In genomic region chr6:128168785-128169679, GRCm38 (mm10) we compare ENCODE assay signal across 9 mouse cellular contexts. TPM values are rescaled to one million over a fixed set of nuclear protein-coding genes. Genes with fewer than 3 reads are reported as not detected.
DNase-seq lines count a peak whose midpoint lies in the region; ATAC-seq and TF ChIP-seq lines count a peak whose summit lies in the region.
"Had no signal": no experiment of that assay in that cellular context is flagged by ENCODE, and none has a peak within 500 bp of the region (broad histone marks: within the 10 kb centered on the region; RNA-seq: fewer than 3 reads in every experiment).

No protein-coding gene starts in this region.

- H3K27me3 ChIP-seq in stomach, postnatal 0 days (ENCODE audit: control insufficient read depth, insufficient read depth, low read length): no peaks in the 10 kb centered on the region
- H3K27me3 ChIP-seq in forebrain, embryonic 11.5 days (ENCODE audit: control insufficient read depth, insufficient read depth, low read length): no peaks in the 10 kb centered on the region
- H3K27me3 ChIP-seq: liver, embryonic 13.5 days had no signal

- no peak overlapping the region for H3K9ac ChIP-seq in stomach, postnatal 0 days (ENCODE audit: low read length)
- H3K9ac ChIP-seq in forebrain, embryonic 11.5 days (ENCODE audit: low read length): no peak overlapping the region
- H3K9ac ChIP-seq: liver, embryonic 13.5 days had no signal

- H3K27ac ChIP-seq in stomach, postnatal 0 days (replicated peaks): no peak overlapping the region
- H3K27ac ChIP-seq in forebrain, embryonic 11.5 days (ENCODE audit: low read depth, low read length): no peak overlapping the region
- H3K27ac ChIP-seq: liver, embryonic 13.5 days had no signal

- no peaks in the 10 kb centered on the region for H3K36me3 ChIP-seq in stomach, postnatal 0 days (ENCODE audit: control insufficient read depth, insufficient read depth, low read length)
- no peaks in the 10 kb centered on the region for H3K36me3 ChIP-seq in forebrain, embryonic 11.5 days (ENCODE audit: control insufficient read depth, insufficient read depth, low read length)
- H3K36me3 ChIP-seq: liver, embryonic 13.5 days had no signal

- no peaks in the 10 kb centered on the region for H3K4me1 ChIP-seq in stomach, postnatal 0 days (replicated peaks; ENCODE audit: control insufficient read depth, insufficient read depth)
- H3K4me1 ChIP-seq in forebrain, embryonic 11.5 days (replicated peaks; ENCODE audit: control insufficient read depth, insufficient read depth, low read length): no peaks in the 10 kb centered on the region
- H3K4me1 ChIP-seq: liver, embryonic 13.5 days had no signal

- ATAC-seq in stomach, postnatal 0 days (ENCODE audit: low FRiP score, low TSS enrichment): no peak
- no peak for ATAC-seq in forebrain, embryonic 11.5 days (replicated peaks; ENCODE audit: low FRiP score)

- H3K9me3 ChIP-seq in stomach, postnatal 0 days (ENCODE audit: control insufficient read depth, low read length): no peaks in the 10 kb centered on the region
- H3K9me3 ChIP-seq in forebrain, embryonic 11.5 days (ENCODE audit: control insufficient read depth, low read length): no peaks in the 10 kb centered on the region
- H3K9me3 ChIP-seq: liver, embryonic 13.5 days had no signal

- peak; percentile 38 for DNase-seq in adrenal gland, postnatal 14 days
- DNase-seq in adrenal gland, postnatal 4 days (ENCODE audit: low spot score in 2 of 2): no peak
- peak; percentile 24 to 51 for DNase-seq in layer of hippocampus, postnatal 10 days (ENCODE audit: low spot score in 2 of 2)
- DNase-seq in layer of hippocampus, adult 9-10 months (ENCODE audit: low spot score): no peak
- DNase-seq in NIH3T3 (ENCODE audit: low read depth): peak; percentile 74
- DNase-seq in kidney, adult 9 months: peak; percentile 34
- DNase-seq in stomach, postnatal 0 days (ENCODE audit: low spot score): peak; percentile 34
- DNase-seq in forebrain, embryonic 11.5 days (ENCODE audit: low spot score): no peak
- DNase-seq: liver, embryonic 13.5 days had no signal

- H3K4me2 ChIP-seq in stomach, postnatal 0 days (replicated peaks; ENCODE audit: low read depth): no peak overlapping the region
- H3K4me2 ChIP-seq in forebrain, embryonic 11.5 days (ENCODE audit: low read depth, low read length, severe bottlenecking): no peak overlapping the region
- H3K4me2 ChIP-seq: liver, embryonic 13.5 days had no signal

- no peak for TF ChIP-seq EP300 in stomach, postnatal 0 days (optimal IDR thresholded peaks at IDR 0.05)

- no peak overlapping the region for H3K4me3 ChIP-seq in stomach, postnatal 0 days (ENCODE audit: low read depth, low read length)
- H3K4me3 ChIP-seq in forebrain, embryonic 11.5 days (ENCODE audit: low read depth, low read length): no peak overlapping the region
- H3K4me3 ChIP-seq: liver, embryonic 13.5 days had no signal

- 53% methylated on average over 6 of the region's 6 CpGs for WGBS in stomach, postnatal 0 days
- 58% methylated on average over 6 of the region's 6 CpGs for WGBS in forebrain, embryonic 11.5 days

- TF ChIP-seq CTCF in stomach, postnatal 0 days (IDR thresholded peaks at IDR 0.05; ENCODE audit: low read depth): peak; percentile 68

RNA-seq across cellular contexts. Expression of gene Tspan9, which starts 25.6 kb away (rescaled TPM):
- 53.9 and 59.0 TPM in 2 replicates for total RNA-seq in adrenal gland, postnatal 14 days (2021)
- 10 to 100 TPM; 80.4 to 83.3 TPM for total RNA-seq in adrenal gland, postnatal 4 days (2021)
- total RNA-seq in layer of hippocampus, postnatal 10 days (2021): 10 to 100 TPM; 79.8 to 84.6 TPM
- polyA plus RNA-seq in stomach, postnatal 0 days (2015; fragmentation: Nextera tagmentation; extraction: Ambion mirVana): 77.3 and 85.9 TPM in 2 replicates
- polyA plus RNA-seq in forebrain, embryonic 11.5 days (2014; fragmentation: Nextera tagmentation; extraction: Ambion mirVana): 34.2 and 39.6 TPM in 2 replicates

Comparison
In these comparisons a context has a peak if more than half of its experiments do, and no peak if none do; other contexts are left out.
1. DNase-seq: peak in adrenal gland, postnatal 14 days (single experiment), layer of hippocampus, postnatal 10 days (2 of 2), NIH3T3 (single experiment), kidney, adult 9 months (single experiment) and stomach, postnatal 0 days (single experiment); none in adrenal gland, postnatal 4 days (0 of 2), layer of hippocampus, adult 9-10 months (single experiment) and forebrain, embryonic 11.5 days (single experiment).